ENCODE assay signal across 9 mouse cellular contexts in genomic region chrX:103741215-103742056, GRCm38 (mm10).
DNase-seq lines count a peak whose midpoint lies in the region; ATAC-seq and TF ChIP-seq lines count a peak whose summit lies in the region.
"Had no signal": no experiment of that assay in that cellular context is flagged by ENCODE, and none has a peak within 500 bp of the region (broad histone marks: within the 10 kb centered on the region; RNA-seq: fewer than 3 reads in every experiment).

No protein-coding gene starts in this region.

- H3K79me2 ChIP-seq in CH12.LX (replicated peaks; ENCODE audit: control insufficient read depth, extremely low read depth, insufficient read depth, poor library complexity, severe bottlenecking): no peaks in the 10 kb centered on the region

- no peak for TF ChIP-seq POLR2A in CH12.LX (IDR thresholded peaks at IDR 0.05; ENCODE audit: low read depth, low read length)

- ATAC-seq in midbrain, embryonic 14.5 days (ENCODE audit: low FRiP score, low TSS enrichment): no peak
- no peak for ATAC-seq in frontal cortex, adult (ENCODE audit: low TSS enrichment)
- no peak for ATAC-seq in hindbrain, embryonic 12.5 days (ENCODE audit: low FRiP score)

- H3K36me3 ChIP-seq in CH12.LX (replicated peaks in 1 of 2; ENCODE audit: control insufficient read depth in 1 of 2, insufficient read depth in 1 of 2, low read length in 1 of 2): no peaks in the 10 kb centered on the region
- no peaks in the 10 kb centered on the region for H3K36me3 ChIP-seq in midbrain, embryonic 14.5 days (ENCODE audit: control insufficient read depth, insufficient read depth, low read length)
- H3K36me3 ChIP-seq in hindbrain, embryonic 12.5 days: no peaks in the 10 kb centered on the region
- H3K36me3 ChIP-seq: liver, embryonic 13.5 days had no signal

- H3K4me2 ChIP-seq in CH12.LX (ENCODE audit: insufficient read depth, low read depth, poor library complexity, severe bottlenecking): no peak overlapping the region
- H3K4me2 ChIP-seq in midbrain, embryonic 14.5 days (ENCODE audit: low read length): no peak overlapping the region
- no peak overlapping the region for H3K4me2 ChIP-seq in hindbrain, embryonic 12.5 days (replicated peaks)
- H3K4me2 ChIP-seq: liver, embryonic 13.5 days had no signal

- 58% methylated on average over 8 of the region's 13 CpGs for WGBS in midbrain, embryonic 14.5 days
- WGBS in hindbrain, embryonic 12.5 days: 60% methylated on average over 6 of the region's 13 CpGs

- no peaks in the 10 kb centered on the region for H3K9me3 ChIP-seq in CH12.LX (replicated peaks; ENCODE audit: low read length)
- H3K9me3 ChIP-seq in midbrain, embryonic 14.5 days (ENCODE audit: control insufficient read depth, low read length): no peaks in the 10 kb centered on the region
- H3K9me3 ChIP-seq in hindbrain, embryonic 12.5 days (replicated peaks): no peaks in the 10 kb centered on the region
- H3K9me3 ChIP-seq: liver, embryonic 13.5 days had no signal

- no peak for DNase-seq in CH12.LX (ENCODE audit: extremely low read depth)
- peak; percentile 83 for DNase-seq in adrenal gland, adult 2 months
- DNase-seq in heart, adult 18-20 months: peak; percentile 60 to 72
- DNase-seq in kidney, postnatal 25 days: peak; percentile 58 to 71
- no peak for DNase-seq in midbrain, embryonic 14.5 days
- DNase-seq in thymus, postnatal 14 days: no peak
- DNase-seq: liver, embryonic 13.5 days had no signal

- no peak overlapping the region for H3K27ac ChIP-seq in CH12.LX (ENCODE audit: insufficient read depth, low read depth)
- no peak overlapping the region for H3K27ac ChIP-seq in midbrain, embryonic 14.5 days (replicated peaks; ENCODE audit: low read depth, low read length)
- no peak overlapping the region for H3K27ac ChIP-seq in hindbrain, embryonic 12.5 days
- H3K27ac ChIP-seq: liver, embryonic 13.5 days had no signal

- H3K27me3 ChIP-seq in CH12.LX (replicated peaks): no peaks in the 10 kb centered on the region
- peaks cover 24% of the 10 kb centered on the region for H3K27me3 ChIP-seq in midbrain, embryonic 14.5 days (ENCODE audit: control insufficient read depth, insufficient read depth, low read length)
- peaks cover 82% of the 10 kb centered on the region for H3K27me3 ChIP-seq in hindbrain, embryonic 12.5 days

- H3K4me3 ChIP-seq in CH12.LX (replicated peaks in 1 of 3; ENCODE audit: low read depth in 2 of 3, low read length in 2 of 3, poor library complexity in 1 of 3): no peak overlapping the region
- H3K4me3 ChIP-seq in midbrain, embryonic 14.5 days (replicated peaks; ENCODE audit: low read depth, low read length): no peak overlapping the region
- H3K4me3 ChIP-seq in hindbrain, embryonic 12.5 days: no peak overlapping the region
- H3K4me3 ChIP-seq: liver, embryonic 13.5 days had no signal

- in situ Hi-C loops in CH12.LX (cut with MboI; ENCODE audit: low pct_ligation_motif_present, low pct_unique_long_range_greater_than_20kb, low sequenced_read_pairs): no loop called here

- TF ChIP-seq RAD21 in CH12.LX (IDR thresholded peaks at IDR 0.05; ENCODE audit: low read depth, low read length): no peak

- H3K9ac ChIP-seq in CH12.LX (ENCODE audit: insufficient read depth, low read depth): no peak overlapping the region
- no peak overlapping the region for H3K9ac ChIP-seq in midbrain, embryonic 14.5 days (replicated peaks; ENCODE audit: low read length)
- no peak overlapping the region for H3K9ac ChIP-seq in hindbrain, embryonic 12.5 days
- H3K9ac ChIP-seq: liver, embryonic 13.5 days had no signal

- no peak for TF ChIP-seq CTCF in CH12.LX (conservative IDR thresholded peaks at IDR 0.05 in 1 of 2, IDR thresholded peaks at IDR 0.05 in 1 of 2; ENCODE audit: low read depth in 2 of 2, low read length in 2 of 2)

- peaks cover 9 to 31% of the 10 kb centered on the region in 2 experiments for H3K4me1 ChIP-seq in CH12.LX (ENCODE audit: control insufficient read depth in 1 of 2, insufficient read depth in 2 of 2)
- H3K4me1 ChIP-seq in midbrain, embryonic 14.5 days (ENCODE audit: control insufficient read depth, insufficient read depth, low read length): peaks cover 13% of the 10 kb centered on the region
- H3K4me1 ChIP-seq in hindbrain, embryonic 12.5 days: peaks cover 9% of the 10 kb centered on the region
- H3K4me1 ChIP-seq: liver, embryonic 13.5 days had no signal

- no peak for TF ChIP-seq EP300 in CH12.LX (IDR thresholded peaks at IDR 0.05; ENCODE audit: low read length)

- dilution Hi-C loops in CH12.LX (cut with MboI; ENCODE audit: extremely low pct_ligation_motif_present, extremely low pct_unique_long_range_greater_than_20kb, low sequenced_read_pairs): no loop called here

TF ChIP-seq in CH12.LX, 34 proteins besides CTCF, POLR2A, EP300 and RAD21:
- peak; percentile 31; the same call in 1 of the 2 replicates for TF ChIP-seq BHLHE40 (IDR thresholded peaks at IDR 0.05; ENCODE audit: low read depth, low read length)
- TF ChIP-seq JUN (IDR thresholded peaks at IDR 0.05; ENCODE audit: insufficient read depth, low read depth, low read length): no peak
TF ChIP-seq in CH12.LX: peak in this region for 1.

Comparison
In these comparisons a context has a peak if more than half of its experiments do, and no peak if none do; other contexts are left out.
1. DNase-seq: peak in adrenal gland, adult 2 months (single experiment), heart, adult 18-20 months (2 of 2) and kidney, postnatal 25 days (2 of 2); none in CH12.LX (single experiment), midbrain, embryonic 14.5 days (single experiment) and thymus, postnatal 14 days (single experiment).